Mouse (Mus musculus) lung, adult 2 months (tissue): ENCODE measurements around the gene Rassf6. TPM values are rescaled to one million over a fixed set of nuclear protein-coding genes. Genes with fewer than 3 reads are reported as not detected.
"Not testable (repeated sequence)": the region's sequence is repeated elsewhere in the genome, so short reads cannot be mapped to it uniquely, and the experiment has no call there.

Experiments
- DNase-seq: peaks from one replicate; pipeline ENCODE4 v3.0.0; 2022
- H3K4me1 ChIP-seq: fragments of 200-500 bp; 2 replicates; pipeline ENCODE4 v1.6.1; 2011; ENCODE audit warnings: low read length; ENCODE audit not compliant: control insufficient read depth, insufficient read depth
- H3K4me3 ChIP-seq: fragments of 200-500 bp; replicated peaks from 2 replicates; pipeline ENCODE3; 2011; ENCODE audit warnings: low read depth, mild to moderate bottlenecking, control low read depth, low read length; ENCODE audit errors: extremely low read depth
- CTCF ChIP-seq: fragments of 200-500 bp; IDR thresholded peaks from 2 replicates; pipeline ENCODE4 v1.5.1; 2011; ENCODE audit warnings: mild to moderate bottlenecking, low read length, control low read depth; ENCODE audit not compliant: insufficient read depth
- POLR2A ChIP-seq: fragments of 200-500 bp; IDR thresholded peaks from 2 replicates; pipeline ENCODE4 v1.6.1; 2011; ENCODE audit warnings: low read depth, mild to moderate bottlenecking, control low read depth, low read length, borderline replicate concordance; ENCODE audit errors: extremely low read depth
- WGBS: fragments of 180-500 bp; shearing (Covaris S2); methylation state at CpG from one replicate; pipeline ENCODE4 v1.1.7; 2018; 5-methylcytosine and 5-hydroxymethylcytosine counted together
- polyA plus RNA-seq: library from polyadenylated mRNA; depleted of rRNA; stranded (reverse); fragments of >200 nt; gene quantifications from 2 replicates; pipeline ENCODE4 v1.2.3, GENCODE M21; 2012

Rassf6 gene
- polyA plus RNA-seq, 1 experiment, result 1.8 TPM

GRCm38 (mm10) chr5:90628530-90628929 lies 11.9 kb downstream of the Rassf6 start:
- 61% methylated on average over 1 of the region's 1 CpGs for WGBS
- no peak for TF ChIP-seq CTCF
- TF ChIP-seq POLR2A, result no peak
- DNase-seq, result no peak
- no peak overlapping the region for H3K4me3 ChIP-seq
- no peaks in the 10 kb centered on the region for H3K4me1 ChIP-seq

- no peak for DNase-seq
- TF ChIP-seq CTCF (no peak), POLR2A (no peak)
- Histone ChIP-seq H3K4me1 (no peaks in the 10 kb centered on the region), H3K4me3 (no peak overlapping the region)
- WGBS, result 79% methylated on average over 3 of the region's 3 CpGs
Measured at GRCm38 (mm10) chr5:90628011-90628410, 12.4 kb downstream of the Rassf6 start.

GRCm38 (mm10) chr5:90627423-90627822 lies 13.0 kb downstream of the Rassf6 start:
- TF ChIP-seq POLR2A, result no peak
- no peak for TF ChIP-seq CTCF
- no peak overlapping the region for H3K4me3 ChIP-seq
- 79% methylated on average over 4 of the region's 4 CpGs for WGBS
- DNase-seq, result no peak
- no peaks in the 10 kb centered on the region for H3K4me1 ChIP-seq

GRCm38 (mm10) chr5:90624708-90625425 lies 15.6 kb downstream of the Rassf6 start:
- WGBS, result 70% methylated on average over 18 of the region's 18 CpGs
- Histone ChIP-seq H3K4me1 (no peaks in the 10 kb centered on the region), H3K4me3 (no peak overlapping the region)
- no peak for DNase-seq
- TF ChIP-seq CTCF, result no peak
- no peak for TF ChIP-seq POLR2A

- Histone ChIP-seq H3K4me3 (no peak overlapping the region), H3K4me1 (no peaks in the 10 kb centered on the region)
- DNase-seq, result no peak
- TF ChIP-seq CTCF (no peak), POLR2A (no peak)
- 84% methylated on average over 2 of the region's 2 CpGs for WGBS
Measured at GRCm38 (mm10) chr5:90623209-90623608, 17.2 kb downstream of the Rassf6 start.

GRCm38 (mm10) chr5:90621726-90622125 lies 18.7 kb downstream of the Rassf6 start:
- DNase-seq, result no peak
- 94% methylated on average over 6 of the region's 6 CpGs for WGBS
- Histone ChIP-seq H3K4me3 (no peak overlapping the region), H3K4me1 (no peaks in the 10 kb centered on the region)
- TF ChIP-seq CTCF, result no peak
- no peak for TF ChIP-seq POLR2A

- Histone ChIP-seq H3K4me1 (no peaks in the 10 kb centered on the region), H3K4me3 (no peak overlapping the region)
- 93% methylated on average over 2 of the region's 2 CpGs for WGBS
Measured at GRCm38 (mm10) chr5:90621316-90621715, 19.1 kb downstream of the Rassf6 start.

GRCm38 (mm10) chr5:90617859-90618258 lies 22.6 kb downstream of the Rassf6 start:
- no peak for DNase-seq
- no peaks in the 10 kb centered on the region for H3K4me1 ChIP-seq
- TF ChIP-seq CTCF, result no peak
- no peak for TF ChIP-seq POLR2A
- H3K4me3 ChIP-seq, result no peak overlapping the region
- WGBS, result 71% methylated on average over 3 of the region's 3 CpGs

More at GRCm38 (mm10) chr5:90621316-90621715, 19.1 kb downstream of the Rassf6 start:
- TF ChIP-seq CTCF, result no peak
- TF ChIP-seq POLR2A, result no peak
- DNase-seq, result no peak

- H3K4me1 ChIP-seq, H3K4me3 ChIP-seq, DNase-seq: not testable (repeated sequence)
- 52% methylated on average over 1 of the region's 1 CpGs for WGBS
Measured at GRCm38 (mm10) chr5:90612751-90613150, 27.7 kb downstream of the Rassf6 start.

GRCm38 (mm10) chr5:90611996-90612611 lies 28.4 kb downstream of the Rassf6 start:
- no peak for TF ChIP-seq CTCF
- TF ChIP-seq POLR2A, result no peak
- H3K4me1 ChIP-seq, result peaks cover 3% of the 10 kb centered on the region; the same call in 1 of the 2 replicates
- no peak for DNase-seq
- H3K4me3 ChIP-seq, result no peak overlapping the region
- 64% methylated on average over 6 of the region's 6 CpGs for WGBS
